Mouse (Mus musculus) right cerebral cortex, adult 2 months (tissue): ENCODE measurements at regions not wholly inside any gene's neighbourhood (a gene's known extent, or its start where the extent isn't known, plus 50 kb on each side); places are given as distances from the start of the nearest gene placed in this dataset.
"Not testable (repeated sequence)": the region's sequence is repeated elsewhere in the genome, so short reads cannot be mapped to it uniquely, and the experiment has no call there.

Source experiments
- DNase-seq, 2 experiments: peaks; one replicate each; pipeline ENCODE4 v3.0.0; 2021 to 2022; ENCODE audit warnings: low spot score in 2 of 2

- DNase-seq: no peak
Measured at GRCm38 (mm10) chr12:69486903-69487302, 95.9 kb downstream of the Vcpkmt start.

DNA sequence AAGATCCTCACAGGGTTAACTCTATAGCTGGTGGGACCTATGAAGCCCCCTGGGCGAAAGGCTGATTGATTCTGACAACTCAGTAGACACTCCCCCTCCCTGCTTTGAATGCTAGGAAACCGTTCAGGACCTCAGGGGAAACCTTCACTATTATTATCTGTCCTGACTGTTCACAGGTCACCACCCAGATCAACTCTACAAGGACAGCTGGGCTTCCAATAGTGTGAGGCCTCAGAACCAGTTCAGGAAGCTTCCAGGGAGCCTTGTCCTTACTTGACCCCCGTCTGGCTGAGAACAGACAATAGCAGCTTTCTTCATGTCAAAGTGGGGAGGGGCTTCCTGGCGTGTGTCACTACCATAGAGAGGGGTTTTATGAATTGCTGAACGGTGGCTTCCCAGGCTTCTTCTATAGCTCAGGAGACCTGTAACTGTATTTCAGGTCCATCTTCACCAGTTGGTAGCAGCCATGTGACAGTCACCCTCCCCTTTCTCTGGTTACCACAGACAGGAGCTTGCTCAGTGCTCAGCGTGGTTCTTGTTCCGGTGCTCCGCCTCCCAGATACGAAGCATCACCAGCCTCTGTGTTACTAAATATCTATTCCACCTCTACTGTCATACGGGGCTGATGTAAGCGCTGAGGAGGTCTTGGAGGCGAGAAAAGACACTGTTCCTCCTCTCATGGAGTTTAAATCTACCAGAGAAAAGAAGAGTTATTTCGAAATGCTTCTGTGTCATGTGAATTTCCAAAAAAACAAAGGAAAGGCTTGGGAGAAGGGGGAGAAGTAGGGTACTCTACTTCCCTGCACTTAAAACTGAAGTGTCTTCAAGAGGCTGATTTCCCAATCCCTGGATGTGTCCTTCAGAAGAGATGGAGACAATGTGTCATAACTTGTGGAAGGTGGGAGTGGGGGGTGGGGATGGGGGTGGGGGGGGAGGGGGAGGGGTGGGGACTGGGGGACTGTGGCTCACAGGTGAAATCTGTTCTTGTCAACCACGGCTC is 96.9 kb downstream of the Vcpkmt start:
- peak; percentile 26 to 35 for DNase-seq

GRCm38 (mm10) chr12:69481420-69481819 is 101.4 kb downstream of the Vcpkmt start:
- DNase-seq: no peak

GRCm38 (mm10) chr12:69476631-69477091 is 104.4 kb upstream of the Gm9887 start:
- DNase-seq: no peak

GRCm38 (mm10) chr12:69476131-69476530 is 103.9 kb upstream of the Gm9887 start:
- no peak for DNase-seq

- no peak for DNase-seq
Measured at GRCm38 (mm10) chr12:69474916-69475661, 102.8 kb upstream of the Gm9887 start.

DNA sequence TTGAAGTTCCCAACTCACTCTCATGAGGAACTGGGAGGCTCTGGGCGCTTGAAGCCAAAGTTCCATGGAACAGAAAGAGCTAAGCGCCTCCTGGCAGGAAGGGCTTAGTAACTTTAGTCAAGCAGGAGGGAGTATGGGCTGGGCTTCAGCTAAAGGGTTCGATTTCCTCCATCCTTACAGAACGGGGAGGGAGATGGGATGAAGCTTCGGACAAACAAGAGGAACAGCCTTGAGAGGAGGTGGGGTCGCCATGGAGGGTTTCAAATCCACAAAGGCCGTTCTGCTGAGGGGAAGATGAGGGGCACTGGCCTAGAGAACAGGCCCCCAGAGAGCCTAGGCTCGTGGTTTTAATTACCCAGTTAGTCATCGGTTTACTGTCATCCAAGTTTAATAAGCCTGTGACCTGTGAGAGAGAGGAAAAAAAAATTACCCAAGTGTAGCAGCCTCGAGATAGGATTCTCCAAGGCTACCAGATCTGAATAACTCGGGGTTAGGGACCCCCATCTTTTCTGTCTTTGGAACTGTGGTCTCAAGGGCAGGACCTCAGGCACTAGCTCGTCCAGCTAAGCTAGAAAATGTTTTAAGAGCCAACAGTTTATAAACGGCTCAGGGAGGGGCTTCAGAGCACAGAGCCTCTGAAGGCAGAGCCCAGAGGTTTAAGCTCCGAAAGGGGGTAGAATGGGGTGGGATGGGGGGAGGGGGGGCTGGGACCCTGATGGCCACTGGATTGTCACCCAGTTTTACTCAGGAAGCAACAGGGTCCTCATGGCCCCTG is 102.1 kb upstream of the Gm9887 start:
- no peak for DNase-seq

GRCm38 (mm10) chr12:69473379-69474057 is 101.3 kb upstream of the Gm9887 start:
- no peak for DNase-seq

DNA sequence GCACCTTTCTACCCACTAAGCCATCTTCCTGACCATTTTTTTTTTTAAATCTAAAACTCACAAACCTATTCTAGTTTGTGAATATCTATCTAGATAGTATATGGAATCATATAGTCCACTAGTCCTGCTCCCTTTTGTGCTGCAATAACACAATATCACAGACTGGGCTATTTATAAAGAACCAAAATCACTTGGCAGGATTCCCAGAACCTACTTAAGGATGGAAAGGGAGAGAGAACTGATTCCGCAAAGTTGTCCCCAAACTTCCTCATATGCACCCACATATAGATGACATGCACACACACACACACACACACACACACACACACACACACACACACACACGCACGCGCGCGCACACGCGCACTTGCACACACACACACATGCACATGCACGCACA is 100.7 kb upstream of the Gm9887 start:
- DNase-seq: no peak

GRCm38 (mm10) chr12:69471876-69472275 is 99.6 kb upstream of the Gm9887 start:
- no peak for DNase-seq

- no peak for DNase-seq
Measured at GRCm38 (mm10) chr12:69469004-69469403, 96.7 kb upstream of the Gm9887 start.

DNA sequence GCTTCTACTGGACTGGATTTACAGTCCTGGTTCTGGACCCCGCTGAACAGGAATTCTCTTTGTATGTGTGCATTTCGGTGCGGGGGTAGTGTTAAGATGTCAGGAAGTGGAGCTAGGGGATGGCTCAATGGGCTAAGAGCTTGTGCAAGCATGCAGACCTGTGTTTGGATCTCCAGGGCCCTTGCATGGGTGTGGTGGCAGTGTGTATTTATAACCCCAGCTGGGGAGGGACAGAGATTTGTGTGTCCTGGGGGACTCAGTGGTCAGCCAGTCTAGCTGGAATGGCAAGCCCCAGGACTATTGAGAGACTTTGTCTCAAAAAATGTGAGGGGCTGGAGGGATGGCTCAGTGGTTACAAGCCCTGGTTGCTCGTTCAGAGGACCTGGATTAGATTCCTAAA is 95.1 kb upstream of the Gm9887 start:
- DNase-seq: no peak

GRCm38 (mm10) chr12:69464906-69465305 is 92.6 kb upstream of the Gm9887 start:
- no peak for DNase-seq

- DNase-seq: not testable (repeated sequence)
Measured at GRCm38 (mm10) chr12:69463327-69463726, 91.1 kb upstream of the Gm9887 start.

DNA sequence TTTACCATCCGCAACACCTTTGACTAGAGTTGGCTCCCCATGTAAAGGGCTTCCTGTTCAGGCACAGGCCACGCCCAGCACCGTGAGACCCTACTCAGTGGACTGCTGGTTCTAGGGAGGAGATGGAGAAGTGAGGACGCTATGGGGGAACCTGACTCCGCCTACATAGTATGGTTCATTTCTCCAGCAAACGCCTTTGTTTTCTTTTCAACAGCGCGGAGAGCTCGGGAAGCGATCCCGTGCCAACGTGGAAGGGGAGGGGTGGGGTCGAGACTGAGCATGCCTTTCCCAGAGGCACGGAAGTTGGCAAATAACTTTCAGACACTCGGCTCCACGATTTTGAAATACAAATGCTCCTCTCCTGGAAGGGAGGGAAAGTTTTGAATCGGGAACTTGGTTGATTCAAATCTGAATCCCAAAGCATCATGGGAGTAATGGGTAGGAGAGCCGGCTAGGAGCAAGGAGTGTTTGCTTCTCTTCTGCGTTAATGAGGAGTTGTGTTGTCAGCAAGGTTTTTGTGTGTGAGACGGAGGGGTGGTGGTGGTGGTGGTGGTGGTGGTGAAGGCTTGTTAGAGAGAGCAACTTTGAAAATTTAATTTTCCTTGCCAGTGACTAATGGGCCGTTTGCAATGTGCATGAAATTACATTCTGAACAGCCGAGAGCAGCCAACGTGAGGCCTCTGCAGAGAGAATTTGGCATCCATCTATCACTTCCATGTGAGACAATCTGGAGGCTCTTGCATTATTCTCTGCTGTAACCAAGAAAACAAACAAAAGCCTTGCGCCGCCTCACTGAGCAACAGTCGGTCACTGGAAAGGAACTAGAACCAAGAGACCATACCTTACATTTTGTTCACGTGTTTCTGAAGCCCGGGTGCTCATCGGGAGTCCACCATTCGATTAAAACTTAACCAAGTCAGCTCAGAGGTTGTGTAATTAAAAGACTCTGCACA is 89.9 kb upstream of the Gm9887 start:
- no peak for DNase-seq

DNA sequence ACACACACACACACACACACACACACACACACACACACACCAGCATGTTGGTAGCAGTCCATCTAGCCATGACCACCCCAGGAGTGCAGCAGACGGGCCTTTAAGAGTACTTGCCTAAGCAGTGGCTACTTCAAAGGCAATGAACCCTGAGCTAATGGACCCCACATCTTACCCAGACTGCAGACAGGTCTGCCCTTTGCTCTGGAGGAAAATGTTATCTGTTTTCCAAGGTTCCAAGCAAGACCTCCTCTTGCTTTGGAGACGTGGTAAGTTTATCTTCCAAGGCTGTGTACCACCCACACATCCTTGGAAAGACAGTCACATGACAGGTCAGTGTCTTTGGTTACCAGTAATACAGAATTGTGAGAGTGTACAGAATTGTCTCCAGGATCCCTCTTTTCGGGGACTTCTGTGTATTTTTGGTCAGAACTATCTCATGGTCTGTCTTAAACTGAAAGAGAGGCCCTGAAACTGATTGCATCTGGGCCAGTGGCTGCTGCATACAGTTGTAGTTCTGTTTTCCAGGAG is 88.4 kb upstream of the Gm9887 start:
- DNase-seq: no peak

DNA sequence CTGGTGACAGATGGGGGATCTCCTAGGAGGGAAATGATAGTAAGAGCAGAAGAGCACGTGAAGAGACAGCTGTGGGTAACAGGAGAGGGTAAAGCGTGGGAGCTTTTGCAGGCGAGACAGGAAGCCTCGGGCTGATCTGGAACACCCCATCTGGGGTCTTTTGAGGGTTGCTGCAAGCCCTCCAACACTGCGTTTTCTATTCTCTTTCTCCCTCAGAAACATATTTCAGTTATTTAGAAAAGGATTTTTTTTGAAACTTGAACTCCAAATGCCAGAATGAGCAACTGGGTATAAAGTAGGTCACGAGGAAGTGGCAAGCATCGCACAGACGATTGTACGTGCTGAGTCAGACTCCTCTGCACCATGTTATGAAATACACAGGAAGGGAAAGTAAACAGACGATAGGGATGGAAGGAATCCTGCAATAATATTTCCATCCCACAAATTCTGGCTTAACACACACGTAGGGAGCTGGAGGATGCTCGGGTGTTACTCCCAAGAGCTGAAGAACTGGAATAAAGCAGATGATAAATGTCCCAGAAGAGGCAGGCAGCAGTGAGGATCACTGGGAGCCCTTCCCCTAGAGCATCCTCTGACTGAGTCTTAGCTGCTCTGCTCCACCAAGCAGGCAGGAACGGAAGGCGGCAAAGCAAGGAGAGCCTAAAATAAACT is 86.0 kb upstream of the Gm9887 start:
- DNase-seq: peak; percentile 50 to 67

DNA sequence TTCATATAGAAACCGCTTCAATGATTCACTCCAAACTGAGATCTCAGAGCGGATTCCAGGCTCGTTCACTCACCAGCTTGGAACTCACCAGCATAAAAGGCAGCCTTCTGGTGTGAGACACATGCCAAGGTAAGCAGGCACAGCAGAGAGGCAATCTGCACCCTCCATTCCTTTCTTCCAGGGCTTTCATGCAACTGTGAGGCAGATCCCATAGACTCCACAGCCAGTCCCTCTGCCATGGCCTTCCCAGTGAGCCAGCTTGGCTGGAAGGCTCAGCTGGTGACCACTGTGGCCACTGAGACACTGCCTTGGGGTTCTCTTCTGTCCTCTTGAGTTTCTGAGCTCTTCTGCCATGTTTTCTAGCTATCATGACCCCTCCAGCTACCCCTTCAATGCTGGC is 84.5 kb upstream of the Gm9887 start:
- DNase-seq: no peak

- no peak for DNase-seq
Measured at GRCm38 (mm10) chr12:69456116-69456515, 83.9 kb upstream of the Gm9887 start.
